Mouse (Mus musculus) thymus, postnatal 25 days (tissue): ENCODE measurements at regions not wholly inside any gene's neighbourhood (a gene's known extent, or its start where the extent isn't known, plus 50 kb on each side); places are given as distances from the start of the nearest gene placed in this dataset.

Experiments used
- DNase-seq: peaks from one replicate; pipeline ENCODE4 v3.0.0; 2022

- DNase-seq = no peak
Measured at GRCm38 (mm10) chr15:36378640-36379039, 628.9 kb downstream of the Zfp706 start.

GRCm38 (mm10) chr15:36376551-36376950 lies 631.0 kb downstream of the Zfp706 start:
- DNase-seq = no peak

- DNase-seq = no peak
Measured at GRCm38 (mm10) chr15:36375549-36375885, 632.1 kb downstream of the Zfp706 start.

- peak; percentile 55 for DNase-seq
Measured at GRCm38 (mm10) chr15:36374732-36375548, 632.6 kb downstream of the Zfp706 start.

GRCm38 (mm10) chr15:36373900-36374611 lies 633.5 kb downstream of the Zfp706 start:
- DNase-seq = no peak

- no peak for DNase-seq
Measured at GRCm38 (mm10) chr15:36373481-36373880, 634.1 kb downstream of the Zfp706 start.

- DNase-seq = no peak
Measured at GRCm38 (mm10) chr15:36371382-36371781, 636.2 kb downstream of the Zfp706 start.

GRCm38 (mm10) chr15:36370906-36371305 lies 636.7 kb downstream of the Zfp706 start:
- no peak for DNase-seq

GRCm38 (mm10) chr15:36367296-36367695 lies 640.3 kb downstream of the Zfp706 start:
- no peak for DNase-seq

GRCm38 (mm10) chr15:36364757-36365156 lies 642.8 kb downstream of the Zfp706 start:
- DNase-seq = no peak

GRCm38 (mm10) chr15:36364062-36364461 lies 643.5 kb downstream of the Zfp706 start:
- no peak for DNase-seq

GRCm38 (mm10) chr15:36362911-36363565 lies 644.5 kb downstream of the Zfp706 start:
- no peak for DNase-seq

GRCm38 (mm10) chr15:36361522-36362148 lies 645.9 kb downstream of the Zfp706 start:
- DNase-seq = no peak

GRCm38 (mm10) chr15:36360694-36361521 lies 646.7 kb downstream of the Zfp706 start:
- no peak for DNase-seq

GRCm38 (mm10) chr15:36355851-36356250 lies 651.7 kb downstream of the Zfp706 start:
- no peak for DNase-seq

- no peak for DNase-seq
Measured at GRCm38 (mm10) chr15:36354545-36354944, 653.0 kb downstream of the Zfp706 start.

- no peak for DNase-seq
Measured at GRCm38 (mm10) chr15:36353793-36354192, 653.8 kb downstream of the Zfp706 start.

- no peak for DNase-seq
Measured at GRCm38 (mm10) chr15:36352929-36353328, 654.6 kb downstream of the Zfp706 start.

GRCm38 (mm10) chr15:36351693-36352092 lies 655.9 kb downstream of the Zfp706 start:
- DNase-seq = no peak

- DNase-seq = no peak
Measured at GRCm38 (mm10) chr15:36348348-36348747, 659.2 kb downstream of the Zfp706 start.

GRCm38 (mm10) chr15:36347333-36347845 lies 660.2 kb downstream of the Zfp706 start:
- DNase-seq = no peak

GRCm38 (mm10) chr15:36346126-36346525 lies 661.4 kb downstream of the Zfp706 start:
- peak; percentile 15 for DNase-seq
